Mouse (Mus musculus) stomach, embryonic 15.5 days (tissue): ENCODE measurements around the gene Slc16a11. TPM values are rescaled to one million over a fixed set of nuclear protein-coding genes. Genes with fewer than 3 reads are reported as not detected.
A peak's percentile ranks its signal among the peaks of the same experiment; 100 is the strongest.

Source experiments
- ATAC-seq: fragments of 200-750 bp; cut with Nextera tagmentation; 2 replicates; pipeline ENCODE4 v1.8.0; 2017; ENCODE audit warnings: low read depth, moderate number of reproducible peaks, moderate TSS enrichment; ENCODE audit not compliant: insufficient read depth, low FRiP score
- H3K27ac ChIP-seq: fragments of 300-500 bp; sonication (generic); 2 replicates; pipeline ENCODE4 v1.5.1; 2015; ENCODE audit warnings: mild to moderate bottlenecking, inconsistent platforms
- H3K27me3 ChIP-seq: fragments of 300-500 bp; sonication (generic); replicated peaks from 2 replicates; pipeline ENCODE4 v1.6.1; 2015; ENCODE audit warnings: inconsistent platforms
- H3K36me3 ChIP-seq: fragments of 300-500 bp; sonication (generic); 2 replicates; pipeline ENCODE4 v1.6.1; 2015; ENCODE audit warnings: inconsistent platforms
- H3K4me1 ChIP-seq: fragments of 300-500 bp; sonication (generic); 2 replicates; pipeline ENCODE4 v1.6.1; 2015; ENCODE audit warnings: inconsistent platforms
- H3K4me2 ChIP-seq: fragments of 300-500 bp; sonication (generic); 2 replicates; pipeline ENCODE4 v1.6.1; 2015; ENCODE audit warnings: mild to moderate bottlenecking, inconsistent platforms
- H3K4me3 ChIP-seq: fragments of 300-500 bp; sonication (generic); replicated peaks from 2 replicates; pipeline ENCODE4 v1.5.1; 2015; ENCODE audit warnings: inconsistent platforms
- H3K9ac ChIP-seq: fragments of 300-500 bp; sonication (generic); 2 replicates; pipeline ENCODE4 v1.6.1; 2015; ENCODE audit warnings: inconsistent platforms
- H3K9me3 ChIP-seq: fragments of 300-500 bp; sonication (generic); 2 replicates; pipeline ENCODE4 v1.6.1; 2016; ENCODE audit warnings: inconsistent platforms
- WGBS: fragments of 180-500 bp; shearing (Covaris S2); methylation state at CpG from one replicate; pipeline ENCODE4 v1.1.7; 2015; 5-methylcytosine and 5-hydroxymethylcytosine counted together
- polyA plus RNA-seq: library from polyadenylated mRNA; unstranded; fragments of >200 nt; fragmentation: Nextera tagmentation; extraction: Ambion mirVana; gene quantifications from 2 replicates; pipeline ENCODE4 v1.2.1, GENCODE M21; 2015

The Slc16a11 gene
- polyA plus RNA-seq, 1 experiment from 2014 or later = 2.4 TPM

DNA sequence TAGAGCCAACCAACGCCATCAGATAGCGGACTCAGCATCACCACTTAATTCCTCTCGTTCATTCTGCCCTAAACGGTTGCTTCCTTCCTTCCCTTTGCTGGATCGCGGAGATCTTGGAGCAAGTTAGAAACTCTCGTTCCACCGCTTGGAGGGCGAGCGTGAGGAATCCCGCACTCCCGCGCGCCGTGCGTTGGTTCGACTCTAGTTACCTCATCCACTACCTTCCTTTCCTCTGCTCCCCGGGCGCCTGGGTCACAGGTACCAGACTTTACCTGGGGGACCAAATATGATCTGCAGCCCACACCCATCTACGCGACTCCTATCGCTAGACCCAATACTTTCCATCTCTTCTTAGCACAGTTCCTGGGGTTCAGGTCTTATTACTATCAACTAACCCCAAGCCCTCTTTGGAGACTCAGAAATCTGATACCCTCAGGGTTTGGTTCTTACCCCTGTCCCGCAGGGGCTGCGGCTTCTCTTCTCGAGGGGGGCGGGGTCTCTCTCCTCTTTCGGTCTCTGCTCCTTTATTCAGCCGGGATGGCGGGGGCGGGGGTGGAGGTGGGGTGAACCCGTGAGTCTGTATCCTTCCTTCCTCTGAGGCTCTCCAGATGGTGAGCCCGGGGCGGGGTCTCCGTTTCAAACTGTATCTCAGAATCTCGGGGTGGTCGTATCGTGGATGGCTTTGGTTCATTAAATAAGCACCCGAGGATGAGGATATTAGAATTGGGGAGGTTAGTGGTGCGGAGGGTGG lies 16.9 kb downstream of the Slc16a11 start, which contains the start of gene Bcl6b:
TSS of gene Bcl6b (minus strand) at position 539 of the 751 bp plus-strand sequence.
- peaks cover 25% of the 10 kb centered on the region for H3K27me3 ChIP-seq
- H3K4me1 ChIP-seq = peaks cover 40% of the 10 kb centered on the region
- H3K36me3 ChIP-seq = no peaks in the 10 kb centered on the region
- no peak for ATAC-seq
- no peaks in the 10 kb centered on the region for H3K9me3 ChIP-seq
- H3K9ac ChIP-seq = peak within 1 kb of the TSS; percentile 4; the same call in 1 of the 2 replicates
- peak within 1 kb of the TSS; percentile 37 for H3K4me3 ChIP-seq
- H3K4me2 ChIP-seq = peak within 1 kb of the TSS; percentile 58
- peak within 1 kb of the TSS; percentile 81 for H3K27ac ChIP-seq
- WGBS = 2% methylated on average over 39 of the region's 39 CpGs

GRCm38 (mm10) chr11:70230239-70230727 lies 17.7 kb downstream of the Slc16a11 start:
- ATAC-seq = peak; percentile 47
- peaks cover 25% of the 10 kb centered on the region for H3K27me3 ChIP-seq
- no peaks in the 10 kb centered on the region for H3K9me3 ChIP-seq
- peak overlapping the region; percentile 58 for H3K4me2 ChIP-seq
- H3K4me1 ChIP-seq = peaks cover 40% of the 10 kb centered on the region
- peak overlapping the region; percentile 37 for H3K4me3 ChIP-seq
- 0 out of 2 replicates have a peak, but pooled peaks cover under 1% of the 10 kb centered on the region for H3K36me3 ChIP-seq
- under 1% methylated on average over 32 of the region's 32 CpGs for WGBS
- H3K9ac ChIP-seq = no peak overlapping the region
- peak overlapping the region; percentile 81 for H3K27ac ChIP-seq

DNA sequence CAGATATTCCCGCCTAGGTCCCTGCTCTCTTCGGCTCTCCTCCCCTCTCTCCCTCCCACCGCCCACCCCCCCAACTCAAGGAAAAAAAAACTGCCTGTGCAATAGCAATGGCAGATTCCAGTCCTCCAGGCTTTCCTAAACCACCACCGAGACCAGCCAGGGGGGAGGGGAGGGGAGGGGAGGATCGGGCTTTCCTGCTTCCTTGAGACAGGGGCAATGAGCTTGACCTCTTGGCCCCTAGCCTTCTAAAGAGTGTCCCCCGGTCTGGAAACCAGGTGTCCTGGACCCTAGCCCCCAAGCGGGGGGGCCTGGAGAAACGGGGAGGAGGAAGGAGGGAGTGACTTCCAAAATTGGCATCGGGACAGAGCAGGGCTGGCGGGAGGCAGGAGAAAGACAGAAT lies 20.0 kb downstream of the Slc16a11 start:
- Histone ChIP-seq H3K4me3 (peak overlapping the region; percentile 37), H3K4me2 (peak overlapping the region; percentile 54), H3K27me3 (peaks cover 13% of the 10 kb centered on the region), H3K27ac (0 out of 2 replicates have a peak overlapping the region, but pooled peaks have one; percentile 35), H3K36me3 (0 out of 2 replicates have a peak, but pooled peaks cover 6% of the 10 kb centered on the region), H3K9me3 (no peaks in the 10 kb centered on the region), H3K4me1 (peaks cover 40% of the 10 kb centered on the region), H3K9ac (no peak overlapping the region; the same call in 1 of the 2 replicates)
- ATAC-seq = no peak
- 7% methylated on average over 9 of the region's 10 CpGs for WGBS

DNA sequence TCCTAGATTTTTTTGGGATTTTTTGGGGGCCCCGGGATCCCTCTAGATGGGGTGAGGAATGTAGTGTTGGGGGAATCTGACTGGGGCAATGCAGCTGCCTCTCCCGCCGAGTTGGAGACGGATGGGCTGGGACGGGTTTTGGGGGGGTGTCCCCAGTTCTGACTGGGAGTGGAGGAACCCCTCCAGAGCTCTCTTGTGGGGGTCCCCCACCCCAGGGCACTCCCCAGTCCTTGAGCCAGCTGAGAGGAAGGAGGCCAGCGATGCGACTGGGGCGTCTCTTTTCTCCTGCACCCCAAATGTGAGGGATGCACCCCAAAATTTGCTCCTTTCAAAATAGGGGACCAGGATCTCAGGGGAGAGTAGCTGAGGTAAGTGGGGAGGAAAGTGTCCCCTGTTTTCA lies 20.5 kb downstream of the Slc16a11 start:
- Histone ChIP-seq H3K27ac (no peak overlapping the region), H3K36me3 (0 out of 2 replicates have a peak, but pooled peaks cover 6% of the 10 kb centered on the region)
- 35% methylated on average over 8 of the region's 8 CpGs for WGBS

DNA sequence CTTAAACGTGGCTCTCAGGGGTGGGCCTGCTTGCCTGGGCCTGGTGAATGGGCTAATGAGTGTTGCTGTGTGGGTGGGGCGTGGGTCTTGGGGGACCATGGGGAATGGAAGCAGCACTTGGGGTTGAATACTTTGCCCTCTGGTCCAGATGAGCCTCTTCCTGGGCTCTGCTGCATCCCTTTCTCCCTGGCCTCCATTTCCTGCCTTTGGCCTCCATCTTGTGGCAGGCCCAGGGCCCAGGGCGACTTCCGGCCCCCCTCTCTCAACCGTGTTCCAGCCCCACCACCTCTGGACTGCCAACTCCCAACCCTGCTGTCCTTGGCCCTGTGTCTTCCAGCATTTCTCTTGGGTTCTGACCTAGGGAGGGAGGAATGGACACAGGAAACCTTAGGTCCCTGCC lies 21.5 kb downstream of the Slc16a11 start:
- Histone ChIP-seq H3K9me3 (no peaks in the 10 kb centered on the region), H3K4me3 (no peak overlapping the region), H3K9ac (no peak overlapping the region), H3K27me3 (peaks cover 4% of the 10 kb centered on the region; the same call in 1 of the 2 replicates), H3K4me2 (no peak overlapping the region), H3K36me3 (0 out of 2 replicates have a peak, but pooled peaks cover 6% of the 10 kb centered on the region), H3K4me1 (peaks cover 37% of the 10 kb centered on the region), H3K27ac (0 out of 2 replicates have a peak overlapping the region, but pooled peaks have one; percentile 4)
- ATAC-seq = no peak
- 59% methylated on average over 5 of the region's 5 CpGs for WGBS

More for the DNA sequence above, 20.5 kb downstream of the Slc16a11 start:
- no peaks in the 10 kb centered on the region for H3K9me3 ChIP-seq
- peaks cover 9% of the 10 kb centered on the region for H3K27me3 ChIP-seq
- no peak overlapping the region; the same call in 1 of the 2 replicates for H3K9ac ChIP-seq
- peak overlapping the region; percentile 37 for H3K4me3 ChIP-seq
- H3K4me1 ChIP-seq = peaks cover 40% of the 10 kb centered on the region
- peak overlapping the region; percentile 54 for H3K4me2 ChIP-seq
- no peak for ATAC-seq

- Histone ChIP-seq H3K9me3 (no peaks in the 10 kb centered on the region), H3K4me1 (peaks cover 32% of the 10 kb centered on the region), H3K4me2 (no peak overlapping the region), H3K36me3 (0 out of 2 replicates have a peak, but pooled peaks cover 6% of the 10 kb centered on the region), H3K27me3 (no peaks in the 10 kb centered on the region; the same call in 1 of the 2 replicates), H3K9ac (no peak overlapping the region), H3K27ac (0 out of 2 replicates have a peak overlapping the region, but pooled peaks have one; percentile 4), H3K4me3 (no peak overlapping the region)
- ATAC-seq = no peak
- 83% methylated on average over 8 of the region's 8 CpGs for WGBS
These were observed 21.9 kb downstream of the Slc16a11 start for GRCm38 (mm10) chr11:70234497-70234896.

GRCm38 (mm10) chr11:70235254-70235900 lies 22.8 kb downstream of the Slc16a11 start:
- Histone ChIP-seq H3K36me3 (0 out of 2 replicates have a peak, but pooled peaks cover 6% of the 10 kb centered on the region), H3K4me1 (peaks cover 26% of the 10 kb centered on the region), H3K4me2 (no peak overlapping the region), H3K27ac (no peak overlapping the region), H3K9me3 (no peaks in the 10 kb centered on the region), H3K27me3 (no peaks in the 10 kb centered on the region), H3K4me3 (no peak overlapping the region), H3K9ac (no peak overlapping the region)
- ATAC-seq = no peak
- WGBS = 94% methylated on average over 12 of the region's 12 CpGs

GRCm38 (mm10) chr11:70236717-70237116 lies 24.2 kb downstream of the Slc16a11 start:
- H3K4me2 ChIP-seq = peak overlapping the region; percentile 78

GRCm38 (mm10) chr11:70237457-70238167 lies 25.1 kb downstream of the Slc16a11 start, which contains the start of gene 0610010K14Rik:
0610010K14Rik (minus strand) TSS chr11:70237914.
- H3K36me3 ChIP-seq = 0 out of 2 replicates have a peak, but pooled peaks cover 6% of the 10 kb centered on the region
- H3K4me3 ChIP-seq = peak within 1 kb of the TSS; percentile 96
- ATAC-seq = peak; percentile 94
- H3K27me3 ChIP-seq = no peaks in the 10 kb centered on the region
- peak within 1 kb of the TSS; percentile 90 for H3K27ac ChIP-seq
- peaks cover 27% of the 10 kb centered on the region for H3K4me1 ChIP-seq
- H3K9me3 ChIP-seq = no peaks in the 10 kb centered on the region
- WGBS = under 1% methylated on average over 70 of the region's 70 CpGs
- peak within 1 kb of the TSS; percentile 78 for H3K4me2 ChIP-seq
- peak within 1 kb of the TSS; percentile 77 for H3K9ac ChIP-seq

More at GRCm38 (mm10) chr11:70236717-70237116, 24.2 kb downstream of the Slc16a11 start:
- 32% methylated on average over 7 of the region's 7 CpGs for WGBS
- Histone ChIP-seq H3K27me3 (no peaks in the 10 kb centered on the region), H3K9ac (peak overlapping the region; percentile 77; the same call in 1 of the 2 replicates), H3K36me3 (0 out of 2 replicates have a peak, but pooled peaks cover 6% of the 10 kb centered on the region), H3K9me3 (no peaks in the 10 kb centered on the region), H3K4me1 (peaks cover 27% of the 10 kb centered on the region), H3K27ac (peak overlapping the region; percentile 90), H3K4me3 (peak overlapping the region; percentile 96)
- no peak for ATAC-seq

- peaks cover 23% of the 10 kb centered on the region for H3K4me1 ChIP-seq
- 10% methylated on average over 23 of the region's 23 CpGs for WGBS
These were observed 26.3 kb downstream of the Slc16a11 start for GRCm38 (mm10) chr11:70238591-70239440.

More at GRCm38 (mm10) chr11:70238591-70239440, 26.3 kb downstream of the Slc16a11 start:
- Histone ChIP-seq H3K27ac (peak overlapping the region; percentile 90), H3K36me3 (0 out of 2 replicates have a peak, but pooled peaks cover 6% of the 10 kb centered on the region), H3K27me3 (no peaks in the 10 kb centered on the region), H3K4me3 (peak overlapping the region; percentile 96), H3K9me3 (no peaks in the 10 kb centered on the region), H3K4me2 (peak overlapping the region; percentile 78), H3K9ac (peak overlapping the region; percentile 77)
- ATAC-seq = no peak
